Mouse (Mus musculus) thymus, postnatal 14 days (tissue): ENCODE measurements around the gene AF366264.
A peak's percentile ranks its signal among the peaks of the same experiment; 100 is the strongest.
"Not testable (repeated sequence)": the region's sequence is repeated elsewhere in the genome, so short reads cannot be mapped to it uniquely, and the experiment has no call there.

Experiments used
- DNase-seq: peaks from one replicate; pipeline ENCODE4 v3.0.0; 2021

Gene AF366264

GRCm38 (mm10) chr8:13838289-13838688, at the start of gene AF366264:
AF366264 (minus strand) TSS chr8:13838389.
- not testable (repeated sequence) for DNase-seq

GRCm38 (mm10) chr8:13843286-13843685, 5.1 kb upstream of the AF366264 start:
- not testable (repeated sequence) for DNase-seq

DNA sequence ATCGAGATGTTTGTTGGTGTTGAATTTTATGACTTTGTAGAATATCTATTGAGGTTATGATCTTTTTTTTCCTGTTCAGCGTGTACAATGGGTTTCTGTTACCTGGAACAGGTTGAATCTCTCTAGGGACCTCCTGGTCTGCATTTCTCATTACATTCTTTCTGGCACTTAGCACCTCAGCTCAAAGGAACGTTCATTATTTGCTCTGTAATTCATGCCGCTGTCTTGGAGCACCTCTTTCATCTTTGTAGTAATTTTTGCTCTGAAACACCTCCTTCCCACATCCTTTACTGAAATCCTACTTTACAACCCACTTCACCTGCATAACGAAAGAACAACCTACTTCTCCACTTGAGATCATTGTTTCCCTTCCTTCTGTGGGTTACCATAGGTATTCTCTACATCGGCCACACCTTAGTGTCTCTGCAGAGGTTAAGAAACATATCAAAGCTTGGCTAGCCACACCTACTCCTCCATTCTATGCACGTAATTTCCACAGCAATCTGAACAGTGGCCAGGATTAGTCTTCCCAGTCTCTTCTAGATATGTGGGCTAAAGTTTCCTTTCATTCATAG, 9.5 kb downstream of the AF366264 start:
- no peak for DNase-seq

DNA sequence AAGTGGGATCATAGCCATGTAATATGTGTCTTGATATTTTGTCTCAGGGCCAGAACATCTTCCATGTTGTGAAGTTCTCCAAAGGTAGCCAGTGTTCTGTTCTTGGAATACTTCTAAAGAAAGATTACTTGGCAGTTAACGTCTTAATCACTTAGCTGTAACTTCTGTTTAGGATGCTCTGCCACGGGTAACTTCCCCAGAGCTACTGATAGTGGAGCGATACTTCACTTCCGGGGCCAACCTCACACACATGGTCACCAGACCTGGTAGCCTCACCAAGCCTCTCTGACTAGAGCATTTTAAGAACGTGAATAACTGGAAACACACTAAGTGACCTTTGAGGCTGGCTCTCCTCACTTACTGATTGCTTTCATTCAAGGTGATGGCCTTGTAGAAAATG, 38.6 kb downstream of the AF366264 start:
- DNase-seq: no peak

GRCm38 (mm10) chr8:13797676-13798075, 40.5 kb downstream of the AF366264 start:
- no peak for DNase-seq

GRCm38 (mm10) chr8:13793746-13794101, 44.5 kb downstream of the AF366264 start:
- DNase-seq: no peak

DNA sequence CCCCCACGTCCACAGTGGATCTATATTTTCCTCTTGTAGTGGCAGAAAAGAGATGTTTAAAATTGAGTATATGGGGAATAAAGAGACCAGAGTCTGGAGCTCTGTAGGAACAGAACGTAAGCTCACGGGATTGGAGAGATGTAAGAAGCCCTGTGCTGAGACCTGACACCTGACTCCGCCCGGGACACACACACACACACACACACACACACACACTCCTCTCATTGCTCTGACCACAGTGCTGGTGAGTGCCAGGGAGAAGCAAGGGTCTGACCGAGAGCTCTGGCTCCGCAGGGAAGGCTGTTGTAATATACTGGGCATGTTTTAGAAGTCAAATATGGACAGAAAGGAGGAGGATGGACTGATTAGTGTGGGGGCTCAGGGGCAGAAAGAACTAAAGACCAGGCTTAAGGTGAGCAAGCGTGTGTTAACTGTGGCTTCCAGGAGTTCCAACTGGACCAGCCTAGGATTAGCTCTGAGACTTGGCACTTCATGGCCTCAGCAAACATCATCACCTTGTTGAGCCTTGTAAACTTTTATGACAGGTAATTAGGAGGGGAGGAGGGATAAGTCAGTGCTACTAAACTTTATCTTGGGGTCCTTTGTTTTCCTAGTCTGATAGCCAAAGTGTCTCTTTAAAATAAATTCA, 45.0 kb downstream of the AF366264 start:
- DNase-seq: no peak

GRCm38 (mm10) chr8:13789606-13790005, 48.6 kb downstream of the AF366264 start:
- no peak for DNase-seq

DNA sequence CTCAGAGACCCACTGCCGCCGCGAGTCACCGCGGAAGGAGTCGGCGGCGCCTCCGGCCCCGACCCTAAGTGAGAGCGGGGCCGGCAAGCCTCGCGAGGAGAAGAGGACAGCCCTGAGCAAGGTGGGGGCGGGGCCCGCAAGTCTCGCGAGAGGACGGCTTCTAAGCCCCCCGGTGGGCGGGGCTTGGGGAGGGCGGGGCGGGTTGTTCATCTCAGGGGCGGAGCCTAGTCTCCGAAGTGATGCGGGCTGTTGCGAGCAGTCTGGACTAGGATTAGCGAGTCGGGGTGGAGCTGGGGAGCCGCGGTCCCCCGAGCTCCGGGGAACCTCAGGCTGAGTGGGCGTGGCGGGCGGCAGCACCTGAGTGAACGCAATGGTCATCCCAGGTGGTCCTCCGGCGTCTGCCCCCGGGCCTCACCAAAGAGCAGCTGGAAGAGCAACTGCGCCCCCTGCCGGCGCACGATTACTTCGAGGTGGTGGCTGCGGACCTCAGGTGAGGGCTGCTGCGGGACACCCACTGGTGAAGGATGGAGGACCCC, 52.4 kb downstream of the AF366264 start:
- peak; percentile 98 for DNase-seq

DNA sequence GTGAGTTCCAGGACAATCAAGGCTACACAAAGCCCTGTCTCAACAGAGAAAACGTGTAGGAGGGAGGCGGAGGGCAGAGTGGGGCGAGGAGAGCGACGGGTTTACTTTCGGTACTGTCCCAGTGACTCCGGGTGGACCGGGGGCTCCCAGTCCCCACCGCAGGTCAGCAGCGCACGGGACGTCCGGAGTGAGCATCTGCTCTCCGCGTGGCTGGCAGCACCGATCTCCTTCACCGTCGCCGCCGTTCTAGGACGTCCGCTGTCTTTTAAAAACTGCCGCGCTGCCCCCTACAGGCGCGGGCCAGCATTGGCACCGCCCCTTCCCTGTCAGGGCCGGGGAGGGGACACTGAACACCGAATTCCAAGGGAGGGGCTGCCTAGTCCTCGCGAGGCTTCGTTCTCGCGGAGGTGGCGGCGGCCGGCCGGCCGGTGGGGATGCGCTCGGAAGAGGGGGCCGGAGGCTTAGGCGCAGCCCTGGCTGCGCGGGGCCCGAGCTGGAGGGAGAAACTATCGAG, 52.9 kb downstream of the AF366264 start, which contains the start of gene Upf3a:
Upf3a (plus strand) TSS at position 366 of the 514 bp plus-strand sequence.
- DNase-seq: peak; percentile 94
